Mouse (Mus musculus): ENCODE measurements around the gene Rpl36a-ps1.

- TF ChIP-seq CTCF (IDR thresholded peaks at IDR 0.05; ENCODE audit: low read depth, low read length) = no peak
- no peak for TF ChIP-seq POLR2A (IDR thresholded peaks at IDR 0.05; ENCODE audit: extremely low read depth, insufficient read depth, low read length)
These were observed 16.3 kb upstream of the Rpl36a-ps1 start for GRCm38 (mm10) chr14:99010224-99010919.
